Mouse (Mus musculus): Measurements from ENCODE around the gene Fam122a.

Fam122a gene

GRCm38 (mm10) chr19:24431381-24431780 lies 45.8 kb downstream of the Fam122a start:
- DNase-seq (ENCODE audit: low spot score in 2 of 2): no peak

- DNase-seq (ENCODE audit: low spot score in 2 of 2): no peak
These were observed 49.1 kb downstream of the Fam122a start for GRCm38 (mm10) chr19:24428011-24428410.

GRCm38 (mm10) chr19:24427258-24427657 lies 49.9 kb downstream of the Fam122a start:
- no peak for DNase-seq (ENCODE audit: low spot score in 2 of 2)

GRCm38 (mm10) chr19:24426759-24427181 lies 50.4 kb downstream of the Fam122a start:
- no peak for DNase-seq (ENCODE audit: low spot score in 2 of 2)
